Mouse (Mus musculus) bone marrow, adult 2 months (tissue): ENCODE measurements around the gene Shbg.

ENCODE experiments used
- CTCF ChIP-seq: fragments of 200-500 bp; IDR thresholded peaks from 2 replicates; pipeline ENCODE4 v1.5.1; 2011; ENCODE audit warnings: low read length, control low read depth; ENCODE audit not compliant: control insufficient read depth, insufficient read depth
- POLR2A ChIP-seq: fragments of 200-500 bp; IDR thresholded peaks from 2 replicates; pipeline ENCODE4 v1.6.1; 2011; ENCODE audit warnings: low read depth, mild to moderate bottlenecking, control low read depth, low read length, borderline replicate concordance; ENCODE audit not compliant: control insufficient read depth

GRCm38 (mm10) chr11:69663795-69664194 is 46.1 kb upstream of the Shbg start:
- TF ChIP-seq CTCF = no peak
- no peak for TF ChIP-seq POLR2A
